Mouse (Mus musculus) lung, adult 2 months (tissue): ENCODE measurements at regions not wholly inside any gene's neighbourhood (a gene's known extent, or its start where the extent isn't known, plus 50 kb on each side); places are given as distances from the start of the nearest gene placed in this dataset.

Experiments
- CTCF ChIP-seq: fragments of 200-500 bp; IDR thresholded peaks from 2 replicates; pipeline ENCODE4 v1.5.1; 2011; ENCODE audit warnings: mild to moderate bottlenecking, low read length, control low read depth; ENCODE audit not compliant: insufficient read depth
- POLR2A ChIP-seq: fragments of 200-500 bp; IDR thresholded peaks from 2 replicates; pipeline ENCODE4 v1.6.1; 2011; ENCODE audit warnings: low read depth, mild to moderate bottlenecking, control low read depth, low read length, borderline replicate concordance; ENCODE audit errors: extremely low read depth

- no peak for TF ChIP-seq POLR2A
- no peak for TF ChIP-seq CTCF
These were observed 94.6 kb upstream of the 4933412E24Rik start for GRCm38 (mm10) chr15:60111046-60111445.
